Comparison of ENCODE assay signal across 7 mouse cellular contexts in genomic region chr19:24898737-24899577, GRCm38 (mm10). TPM values are rescaled to one million over a fixed set of nuclear protein-coding genes. Genes with fewer than 3 reads are reported as not detected.
DNase-seq lines count a peak whose midpoint lies in the region; ATAC-seq and TF ChIP-seq lines count a peak whose summit lies in the region.

No protein-coding gene starts in this region.

- no peak overlapping the region for H3K27ac ChIP-seq in ES-Bruce4 (ENCODE audit: insufficient read depth, low read length)
- no peak overlapping the region for H3K27ac ChIP-seq in ES-E14 (ENCODE audit: insufficient read depth, low read depth, low read length, poor library complexity, severe bottlenecking)
- no peak overlapping the region for H3K27ac ChIP-seq in limb, embryonic 15.5 days
- no peak overlapping the region for H3K27ac ChIP-seq in left cerebral cortex, adult 2 months

- no peak for ATAC-seq in limb, embryonic 15.5 days (ENCODE audit: insufficient number of reproducible peaks, low FRiP score, low TSS enrichment, low read depth)

- H3K4me3 ChIP-seq in ES-Bruce4 (ENCODE audit: low read depth, low read length): peak overlapping the region; percentile 50
- H3K4me3 ChIP-seq in ES-E14 (ENCODE audit: insufficient read depth in 1 of 2, low read depth in 1 of 2, low read length in 2 of 2, poor library complexity in 1 of 2, severe bottlenecking in 1 of 2): peak overlapping the region; percentile 56 to 63; a peak in 3 of 4 replicates
- peak overlapping the region; percentile 38 for H3K4me3 ChIP-seq in limb, embryonic 15.5 days
- no peak overlapping the region for H3K4me3 ChIP-seq in left cerebral cortex, adult 2 months

- H3K4me2 ChIP-seq in limb, embryonic 15.5 days: peak overlapping the region; percentile 67

- H3K9ac ChIP-seq in ES-Bruce4 (ENCODE audit: low read depth, poor library complexity, severe bottlenecking): no peak overlapping the region
- no peak overlapping the region for H3K9ac ChIP-seq in ES-E14 (ENCODE audit: insufficient read depth, low read depth, low read length, poor library complexity, severe bottlenecking)
- no peak overlapping the region for H3K9ac ChIP-seq in limb, embryonic 15.5 days

- in situ Hi-C loops in ES-E14 (cut with MboI; ENCODE audit: low sequenced_read_pairs in 2 of 2, unreplicated experiment in 2 of 2): loop anchor here (5.0 kb wide), 1 partner anchor 708 kb away; no protein-coding TSS in a partner anchor

- TF ChIP-seq POLR2A in ES-Bruce4 (IDR thresholded peaks at IDR 0.05; ENCODE audit: insufficient read depth, low read length): no peak

- TF ChIP-seq CTCF in ES-Bruce4 (IDR thresholded peaks at IDR 0.05; ENCODE audit: low read depth, low read length): no peak
- no peak for TF ChIP-seq CTCF in left cerebral cortex, adult 2 months (IDR thresholded peaks at IDR 0.05)

- WGBS in limb, embryonic 15.5 days: 3% methylated on average over 34 of the region's 34 CpGs

- intact Hi-C loops in left cerebral cortex, adult 2 months (cut with DNase I): loop anchor here (5.0 kb wide), 1 partner anchor 703 kb away; no protein-coding TSS in a partner anchor

- H3K36me3 ChIP-seq in ES-Bruce4 (ENCODE audit: control insufficient read depth, insufficient read depth, low read length, poor library complexity, severe bottlenecking) (no peaks in the 10 kb centered on the region), ES-E14 (ENCODE audit: control insufficient read depth, insufficient read depth, low read length, poor library complexity, severe bottlenecking) (no peaks in the 10 kb centered on the region)
- no peaks in the 10 kb centered on the region for H3K36me3 ChIP-seq in limb, embryonic 15.5 days

- DNase-seq in ES-E14 (ENCODE audit: low read depth, low spot score): no peak
- peak; percentile 52 for DNase-seq in forelimb bud, embryonic 11.5 days (ENCODE audit: low read depth, low spot score)
- DNase-seq in left cerebral cortex, adult 2 months (ENCODE audit: extremely low spot score in 1 of 2, low spot score in 2 of 2): no peak
- no peak for DNase-seq in gastrocnemius, adult 8-10 months (ENCODE audit: low spot score in 2 of 2)
- no peak for DNase-seq in cerebellum, adult 11 months

- H3K27me3 ChIP-seq in ES-Bruce4 (ENCODE audit: control insufficient read depth, insufficient read depth, low read length, poor library complexity, severe bottlenecking): peaks cover 17% of the 10 kb centered on the region
- H3K27me3 ChIP-seq in limb, embryonic 15.5 days: peaks cover 80% of the 10 kb centered on the region

- no peaks in the 10 kb centered on the region for H3K4me1 ChIP-seq in ES-Bruce4 (ENCODE audit: control insufficient read depth, insufficient read depth, low read length)
- peaks cover 0 to 7% of the 10 kb centered on the region in 2 experiments; a peak in 1 of 4 replicates for H3K4me1 ChIP-seq in ES-E14 (ENCODE audit: control insufficient read depth in 2 of 2, insufficient read depth in 2 of 2, low read length in 2 of 2, poor library complexity in 1 of 2)
- peaks cover 30% of the 10 kb centered on the region for H3K4me1 ChIP-seq in limb, embryonic 15.5 days

- H3K9me3 ChIP-seq in ES-Bruce4 (replicated peaks; ENCODE audit: control insufficient read depth, insufficient read depth, low read length, poor library complexity, severe bottlenecking) (no peaks in the 10 kb centered on the region), ES-E14 (ENCODE audit: control insufficient read depth, insufficient read depth, low read depth, low read length) (no peaks in the 10 kb centered on the region)
- no peaks in the 10 kb centered on the region for H3K9me3 ChIP-seq in limb, embryonic 15.5 days

- TF ChIP-seq EP300 in ES-Bruce4 (IDR thresholded peaks at IDR 0.05; ENCODE audit: insufficient read depth, low read depth, low read length): no peak

TF ChIP-seq in ES-E14, 5 proteins besides CTCF, POLR2A, EP300 and RAD21:
- no peak for TF ChIP-seq ZC3H11A (IDR thresholded peaks at IDR 0.05; ENCODE audit: borderline replicate concordance, low read depth, low read length)
- TF ChIP-seq MAFK (IDR thresholded peaks at IDR 0.05; ENCODE audit: insufficient read depth, low read depth, low read length): no peak
- no peak for TF ChIP-seq CHD2 (IDR thresholded peaks at IDR 0.05; ENCODE audit: low read depth, low read length)
- no peak for TF ChIP-seq ZNF384 (IDR thresholded peaks at IDR 0.05; ENCODE audit: low read depth, low read length)
- TF ChIP-seq HCFC1 (IDR thresholded peaks at IDR 0.05; ENCODE audit: borderline replicate concordance, insufficient read depth, low read length): no peak
TF ChIP-seq in ES-E14: peak in this region for 0.

RNA-seq across cellular contexts. Expression of gene Foxd4, which starts 2.0 kb away (rescaled TPM):
- polyA plus RNA-seq in ES-Bruce4 (2011; ENCODE audit: insufficient read depth, insufficient read length, low read depth, missing spikeins): not detected in 2 replicates
- total RNA-seq in ES-E14 (2012; rRNA removed): not detected in 2 replicates
- polyA plus RNA-seq in limb, embryonic 15.5 days (2015; fragmentation: Nextera tagmentation; extraction: Ambion mirVana): not detected in 2 replicates
- not detected for total RNA-seq in left cerebral cortex, adult 2 months (2021)
- total RNA-seq in gastrocnemius, adult 8-10 months (2022): not detected

RNA-seq across cellular contexts. Expression of gene Gm10053, which starts 23.5 kb away (rescaled TPM):
- 200 and 230 TPM in 2 replicates for polyA plus RNA-seq in ES-Bruce4 (2011; ENCODE audit: insufficient read depth, insufficient read length, low read depth, missing spikeins)
- 88.4 and 144 TPM in 2 replicates for total RNA-seq in ES-E14 (2012; rRNA removed)
- polyA plus RNA-seq in limb, embryonic 15.5 days (2015; fragmentation: Nextera tagmentation; extraction: Ambion mirVana): 162 and 186 TPM in 2 replicates
- 100 to 1,000 TPM; 185 to 197 TPM for total RNA-seq in left cerebral cortex, adult 2 months (2021)
- total RNA-seq in gastrocnemius, adult 8-10 months (2022): 100 to 1,000 TPM; 448 to 506 (median 471) TPM

RNA-seq across cellular contexts. Expression of gene Pgm5, which starts 37.3 kb away (rescaled TPM):
- polyA plus RNA-seq in ES-Bruce4 (2011; ENCODE audit: insufficient read depth, insufficient read length, low read depth, missing spikeins): 0.18 and 0.59 TPM in 2 replicates
- 0.26 and 3.0 TPM in 2 replicates for total RNA-seq in ES-E14 (2012; rRNA removed)
- polyA plus RNA-seq in limb, embryonic 15.5 days (2015; fragmentation: Nextera tagmentation; extraction: Ambion mirVana): 2.2 and 2.6 TPM in 2 replicates
- 1 to 10 TPM; 6.2 to 6.3 TPM for total RNA-seq in left cerebral cortex, adult 2 months (2021)
- 10 to 100 TPM; 11.8 to 16.9 (median 13.2) TPM for total RNA-seq in gastrocnemius, adult 8-10 months (2022)
